Mouse (Mus musculus): ENCODE measurements around the gene Sec31a. TPM values are rescaled to one million over a fixed set of nuclear protein-coding genes. Genes with fewer than 3 reads are reported as not detected.

Gene Sec31a
- polyA plus RNA-seq, 1 experiment from 2014 or later = 120 TPM

DNA sequence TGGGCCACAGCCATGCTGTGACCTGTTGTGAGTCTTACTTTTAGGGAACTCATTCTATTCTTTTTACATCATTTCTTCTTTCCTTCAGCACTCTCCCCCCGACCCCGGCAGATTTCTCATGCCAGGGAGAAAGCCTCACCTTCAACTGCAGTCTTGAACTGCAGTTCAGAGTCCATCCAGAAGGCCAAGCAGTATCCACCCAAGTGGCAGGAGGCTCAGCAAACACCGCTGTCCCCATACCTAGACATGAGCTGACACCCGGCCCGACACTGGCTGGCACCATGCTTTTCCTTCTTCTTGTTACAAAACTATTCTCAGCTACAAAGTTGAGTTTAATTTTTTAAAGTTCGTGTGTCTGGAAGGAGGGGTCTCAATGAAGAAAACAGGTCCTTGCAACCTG lies 55.7 kb downstream of the Sec31a start:
- Histone ChIP-seq H3K27ac (replicated peaks; ENCODE audit: low read depth, low read length) (no peak overlapping the region), H3K36me3 (replicated peaks; ENCODE audit: control insufficient read depth, insufficient read depth, low read depth, low read length) (peaks cover 12% of the 10 kb centered on the region), H3K9me3 (replicated peaks; ENCODE audit: control insufficient read depth, low read length) (no peaks in the 10 kb centered on the region), H3K4me1 (ENCODE audit: control insufficient read depth, insufficient read depth, low read length) (no peaks in the 10 kb centered on the region), H3K4me3 (ENCODE audit: low read depth, low read length) (no peak overlapping the region), H3K4me2 (ENCODE audit: low read depth, low read length) (no peak overlapping the region), H3K9ac (replicated peaks; ENCODE audit: low read length) (no peak overlapping the region), H3K27me3 (ENCODE audit: control insufficient read depth, insufficient read depth, low read length) (no peaks in the 10 kb centered on the region)
- DNase-seq (ENCODE audit: low spot score) = no peak
- 92% methylated on average over 6 of the region's 6 CpGs for WGBS
- no peak for ATAC-seq (replicated peaks; ENCODE audit: insufficient number of reproducible peaks, low FRiP score, low TSS enrichment, low read depth)

- Histone ChIP-seq H3K27ac (replicated peaks; ENCODE audit: low read depth, low read length) (no peak overlapping the region), H3K36me3 (replicated peaks; ENCODE audit: control insufficient read depth, insufficient read depth, low read depth, low read length) (peaks cover 4% of the 10 kb centered on the region), H3K4me3 (ENCODE audit: low read depth, low read length) (no peak overlapping the region), H3K4me2 (ENCODE audit: low read depth, low read length) (no peak overlapping the region), H3K4me1 (ENCODE audit: control insufficient read depth, insufficient read depth, low read length) (no peaks in the 10 kb centered on the region), H3K9ac (replicated peaks; ENCODE audit: low read length) (no peak overlapping the region), H3K27me3 (ENCODE audit: control insufficient read depth, insufficient read depth, low read length) (no peaks in the 10 kb centered on the region), H3K9me3 (replicated peaks; ENCODE audit: control insufficient read depth, low read length) (no peaks in the 10 kb centered on the region)
- DNase-seq (ENCODE audit: low spot score) (peak; percentile 16), ATAC-seq (replicated peaks; ENCODE audit: insufficient number of reproducible peaks, low FRiP score, low TSS enrichment, low read depth) (no peak)
- 46% methylated on average over 8 of the region's 8 CpGs for WGBS
These were observed 57.7 kb downstream of the Sec31a start for GRCm38 (mm10) chr5:100358334-100358733.

GRCm38 (mm10) chr5:100354644-100355043 lies 61.4 kb downstream of the Sec31a start:
- H3K9me3 ChIP-seq (replicated peaks; ENCODE audit: control insufficient read depth, low read length) = no peaks in the 10 kb centered on the region
- no peak for DNase-seq (ENCODE audit: low spot score)
- no peak overlapping the region for H3K4me2 ChIP-seq (ENCODE audit: low read depth, low read length)
- ATAC-seq (replicated peaks; ENCODE audit: insufficient number of reproducible peaks, low FRiP score, low TSS enrichment, low read depth) = no peak
- no peak overlapping the region for H3K4me3 ChIP-seq (ENCODE audit: low read depth, low read length)
- no peak overlapping the region for H3K27ac ChIP-seq (replicated peaks; ENCODE audit: low read depth, low read length)
- no peak overlapping the region for H3K9ac ChIP-seq (replicated peaks; ENCODE audit: low read length)
- WGBS = 94% methylated on average over 20 of the region's 20 CpGs
- no peaks in the 10 kb centered on the region for H3K4me1 ChIP-seq (ENCODE audit: control insufficient read depth, insufficient read depth, low read length)
- H3K27me3 ChIP-seq (ENCODE audit: control insufficient read depth, insufficient read depth, low read length) = no peaks in the 10 kb centered on the region
- H3K36me3 ChIP-seq (replicated peaks; ENCODE audit: control insufficient read depth, insufficient read depth, low read depth, low read length) = no peaks in the 10 kb centered on the region

DNA sequence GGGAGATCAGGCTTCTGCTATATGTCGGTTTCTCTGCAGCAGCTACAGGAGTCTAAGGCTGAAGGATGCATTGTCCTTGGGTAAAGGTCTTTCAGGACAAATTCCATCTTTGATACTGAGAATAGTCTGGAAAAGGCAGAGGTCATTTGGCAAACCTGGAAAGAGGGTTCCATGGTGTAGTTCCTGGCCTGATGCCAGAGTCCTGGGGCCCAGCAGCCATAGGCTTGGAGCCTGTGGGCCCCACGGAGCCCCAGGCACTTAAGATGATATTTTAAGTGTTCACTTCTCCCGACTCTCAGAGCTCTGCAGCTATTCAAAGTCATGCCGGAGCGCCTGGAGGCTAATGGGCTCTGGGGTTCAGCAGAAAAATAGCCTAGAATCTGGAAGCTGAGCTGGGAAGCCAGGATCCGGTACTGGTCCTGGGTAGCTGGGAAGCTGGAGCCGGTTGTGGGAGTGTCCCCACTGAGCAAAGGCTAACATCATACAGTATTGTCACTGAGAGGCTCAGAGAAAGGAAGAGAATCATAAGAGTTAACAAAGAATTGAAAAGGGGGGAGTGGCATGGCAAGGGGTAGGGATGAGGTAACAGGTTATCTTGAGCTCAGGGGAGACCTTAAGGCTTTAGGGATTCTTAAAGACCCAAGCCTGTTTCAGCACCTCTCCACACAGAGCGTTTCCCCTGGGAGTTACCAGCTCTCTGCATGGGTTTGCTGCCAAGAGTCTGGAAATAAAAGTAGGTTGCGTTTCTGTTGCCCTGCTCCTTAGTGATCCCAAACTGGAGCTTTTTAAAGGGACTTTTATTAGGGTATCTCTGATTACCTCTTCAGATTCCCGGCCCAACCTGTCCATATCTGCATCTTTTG lies 62.8 kb downstream of the Sec31a start:
- H3K36me3 ChIP-seq (replicated peaks; ENCODE audit: control insufficient read depth, insufficient read depth, low read depth, low read length) = no peaks in the 10 kb centered on the region
- WGBS = 60% methylated on average over 10 of the region's 10 CpGs

GRCm38 (mm10) chr5:100350907-100351456 lies 65.1 kb downstream of the Sec31a start:
- peak; percentile 58 for ATAC-seq (replicated peaks; ENCODE audit: insufficient number of reproducible peaks, low FRiP score, low TSS enrichment, low read depth)
- H3K4me2 ChIP-seq (ENCODE audit: low read depth, low read length) = no peak overlapping the region
- WGBS = 95% methylated on average over 8 of the region's 8 CpGs
- no peaks in the 10 kb centered on the region for H3K9me3 ChIP-seq (replicated peaks; ENCODE audit: control insufficient read depth, low read length)
- no peak for DNase-seq (ENCODE audit: low spot score)
- no peak overlapping the region for H3K27ac ChIP-seq (replicated peaks; ENCODE audit: low read depth, low read length)
- H3K36me3 ChIP-seq (replicated peaks; ENCODE audit: control insufficient read depth, insufficient read depth, low read depth, low read length) = no peaks in the 10 kb centered on the region
- no peaks in the 10 kb centered on the region for H3K27me3 ChIP-seq (ENCODE audit: control insufficient read depth, insufficient read depth, low read length)
- no peak overlapping the region for H3K4me3 ChIP-seq (ENCODE audit: low read depth, low read length)
- no peak overlapping the region for H3K9ac ChIP-seq (replicated peaks; ENCODE audit: low read length)
- H3K4me1 ChIP-seq (ENCODE audit: control insufficient read depth, insufficient read depth, low read length) = no peaks in the 10 kb centered on the region

More for the DNA sequence above, 62.8 kb downstream of the Sec31a start:
- H3K4me1 ChIP-seq (ENCODE audit: control insufficient read depth, insufficient read depth, low read length) = no peaks in the 10 kb centered on the region
- ATAC-seq (replicated peaks; ENCODE audit: insufficient number of reproducible peaks, low FRiP score, low TSS enrichment, low read depth) (no peak), DNase-seq (ENCODE audit: low spot score) (no peak)
- no peak overlapping the region for H3K27ac ChIP-seq (replicated peaks; ENCODE audit: low read depth, low read length)
- no peak overlapping the region for H3K4me2 ChIP-seq (ENCODE audit: low read depth, low read length)
- no peak overlapping the region for H3K9ac ChIP-seq (replicated peaks; ENCODE audit: low read length)
- H3K4me3 ChIP-seq (ENCODE audit: low read depth, low read length) = no peak overlapping the region
- H3K27me3 ChIP-seq (ENCODE audit: control insufficient read depth, insufficient read depth, low read length) = no peaks in the 10 kb centered on the region
- no peaks in the 10 kb centered on the region for H3K9me3 ChIP-seq (replicated peaks; ENCODE audit: control insufficient read depth, low read length)

DNA sequence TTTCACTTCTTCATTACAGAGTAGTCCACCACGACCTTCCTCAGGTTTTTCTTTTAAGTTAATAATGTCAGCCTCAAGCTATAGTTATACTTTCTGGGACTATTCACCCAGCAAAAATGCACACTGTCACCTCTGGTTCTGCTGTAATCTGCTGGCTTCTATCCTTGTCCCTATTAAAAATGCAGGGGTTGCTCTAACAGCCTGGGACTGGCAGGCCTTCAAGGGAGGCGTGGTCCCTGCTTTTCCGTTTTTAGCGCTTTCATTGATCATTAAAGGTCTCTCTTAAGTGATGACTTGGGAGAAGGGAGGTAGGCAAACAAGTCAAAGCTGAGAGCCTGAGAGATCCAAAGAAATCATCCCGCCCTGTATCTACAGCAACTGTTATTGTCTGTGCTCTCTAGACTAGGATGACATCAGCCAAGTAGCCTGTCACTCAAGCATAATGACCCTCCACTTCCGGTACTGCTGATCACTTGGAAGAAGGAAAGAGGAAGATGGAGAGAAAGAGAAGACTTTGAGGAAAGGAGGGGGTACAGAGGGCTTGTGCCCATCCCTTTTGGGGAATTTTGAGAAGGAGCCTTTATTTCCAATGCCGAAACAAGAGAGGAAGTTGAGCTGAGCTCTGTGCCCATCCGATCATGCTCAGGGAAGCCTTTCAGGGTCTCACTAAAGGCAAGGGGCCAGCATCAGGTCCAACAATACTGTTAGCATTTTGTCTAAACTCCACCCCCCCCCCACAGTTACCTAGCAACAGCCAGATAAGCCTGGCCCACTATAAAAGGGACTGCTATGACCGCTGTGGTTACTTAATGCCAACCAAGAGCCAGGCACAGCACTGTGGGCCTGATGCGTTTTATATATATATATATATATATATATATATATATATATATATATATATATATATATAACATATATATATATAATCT lies 66.5 kb downstream of the Sec31a start:
- Histone ChIP-seq H3K27ac (replicated peaks; ENCODE audit: low read depth, low read length) (no peak overlapping the region), H3K27me3 (ENCODE audit: control insufficient read depth, insufficient read depth, low read length) (no peaks in the 10 kb centered on the region), H3K9me3 (replicated peaks; ENCODE audit: control insufficient read depth, low read length) (no peaks in the 10 kb centered on the region), H3K36me3 (replicated peaks; ENCODE audit: control insufficient read depth, insufficient read depth, low read depth, low read length) (no peaks in the 10 kb centered on the region), H3K4me1 (ENCODE audit: control insufficient read depth, insufficient read depth, low read length) (no peaks in the 10 kb centered on the region), H3K9ac (replicated peaks; ENCODE audit: low read length) (no peak overlapping the region), H3K4me3 (ENCODE audit: low read depth, low read length) (no peak overlapping the region), H3K4me2 (ENCODE audit: low read depth, low read length) (no peak overlapping the region)
- WGBS = 72% methylated on average over 10 of the region's 10 CpGs
- DNase-seq (ENCODE audit: low spot score) (no peak), ATAC-seq (replicated peaks; ENCODE audit: insufficient number of reproducible peaks, low FRiP score, low TSS enrichment, low read depth) (no peak)

DNA sequence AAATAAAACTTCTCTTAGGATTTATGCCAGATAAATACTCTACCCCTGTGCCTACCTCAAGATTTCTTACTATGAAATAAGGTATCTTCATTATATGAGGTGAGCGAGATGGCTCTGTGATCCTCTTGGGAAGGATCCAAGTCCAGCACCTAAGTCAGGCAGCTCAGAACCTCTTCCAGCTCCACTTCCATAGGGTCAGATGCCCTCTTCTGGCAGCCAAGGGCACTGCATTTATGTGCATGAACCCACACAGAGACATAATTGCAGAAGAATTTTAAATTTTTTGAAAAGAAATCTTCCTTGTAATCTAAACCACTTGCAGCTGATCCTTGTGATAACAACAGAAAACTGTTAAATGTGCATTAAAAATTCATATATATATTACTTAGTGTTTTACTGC lies 70.9 kb downstream of the Sec31a start:
- DNase-seq (ENCODE audit: low spot score) (no peak), ATAC-seq (replicated peaks; ENCODE audit: insufficient number of reproducible peaks, low FRiP score, low TSS enrichment, low read depth) (no peak)
- no peaks in the 10 kb centered on the region for H3K9me3 ChIP-seq (replicated peaks; ENCODE audit: control insufficient read depth, low read length)
- H3K4me2 ChIP-seq (ENCODE audit: low read depth, low read length) = no peak overlapping the region
- WGBS = 87% methylated on average over 1 of the region's 1 CpGs
- no peaks in the 10 kb centered on the region for H3K36me3 ChIP-seq (replicated peaks; ENCODE audit: control insufficient read depth, insufficient read depth, low read depth, low read length)
- H3K27me3 ChIP-seq (ENCODE audit: control insufficient read depth, insufficient read depth, low read length) = no peaks in the 10 kb centered on the region
- no peak overlapping the region for H3K4me3 ChIP-seq (ENCODE audit: low read depth, low read length)
- no peak overlapping the region for H3K9ac ChIP-seq (replicated peaks; ENCODE audit: low read length)
- no peak overlapping the region for H3K27ac ChIP-seq (replicated peaks; ENCODE audit: low read depth, low read length)
- H3K4me1 ChIP-seq (ENCODE audit: control insufficient read depth, insufficient read depth, low read length) = no peaks in the 10 kb centered on the region

Measured in embryonic facial prominence, embryonic 11.5 days (tissue).